Mouse (Mus musculus): ENCODE results near the gene Ilf3. TPM values are rescaled to one million over a fixed set of nuclear protein-coding genes. Genes with fewer than 3 reads are reported as not detected.

Gene Ilf3
- total RNA-seq, 2 experiments from 2014 or later, result 17.9 to 19.2 TPM

DNA sequence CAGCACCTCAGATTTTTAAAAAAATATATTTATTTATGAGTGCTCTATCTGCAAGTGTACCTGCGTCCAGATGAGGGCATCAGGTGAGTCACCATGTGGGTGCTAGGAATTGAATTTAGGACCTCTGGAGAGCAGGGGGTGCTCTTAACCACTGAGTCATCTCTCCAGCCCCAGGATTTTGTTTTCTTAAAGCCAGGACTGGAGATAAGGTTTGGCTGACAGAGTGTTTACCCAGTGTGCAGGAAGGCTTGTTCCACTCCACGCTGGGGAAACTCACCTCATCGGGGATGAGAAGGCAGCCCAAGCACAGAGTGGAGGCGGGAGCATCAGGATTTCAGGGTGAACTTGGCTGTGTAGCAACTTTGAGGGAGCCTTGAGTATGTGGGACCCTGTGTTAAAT lies 27.3 kb upstream of the Ilf3 start:
- DNase-seq, result no peak

GRCm38 (mm10) chr9:21346627-21347365 lies 20.9 kb upstream of the Ilf3 start:
- no peak for DNase-seq

DNA sequence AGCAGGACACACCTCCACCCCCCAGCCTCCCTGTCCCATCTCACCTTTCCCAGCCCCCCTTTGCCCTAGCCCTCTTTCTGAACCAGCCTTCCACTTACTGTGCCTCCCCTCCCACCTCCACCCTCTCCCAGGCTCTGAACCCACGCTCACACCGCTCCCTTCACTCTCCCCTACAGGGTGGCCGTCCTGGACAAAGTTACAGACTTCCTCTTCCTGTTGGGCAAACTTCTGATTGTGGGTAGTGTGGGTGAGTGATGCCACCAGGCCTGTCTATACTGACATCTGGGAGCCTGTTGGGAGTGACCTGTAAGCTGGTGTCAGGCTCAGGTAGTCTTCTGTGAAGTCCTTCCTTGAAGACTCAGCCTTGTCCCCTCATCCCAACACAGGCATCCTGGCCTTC lies 19.5 kb upstream of the Ilf3 start:
- no peak for DNase-seq

- no peak for DNase-seq
Measured at GRCm38 (mm10) chr9:21351178-21351577, 16.5 kb upstream of the Ilf3 start.

GRCm38 (mm10) chr9:21351702-21352377 lies 15.8 kb upstream of the Ilf3 start:
- no peak for DNase-seq

DNA sequence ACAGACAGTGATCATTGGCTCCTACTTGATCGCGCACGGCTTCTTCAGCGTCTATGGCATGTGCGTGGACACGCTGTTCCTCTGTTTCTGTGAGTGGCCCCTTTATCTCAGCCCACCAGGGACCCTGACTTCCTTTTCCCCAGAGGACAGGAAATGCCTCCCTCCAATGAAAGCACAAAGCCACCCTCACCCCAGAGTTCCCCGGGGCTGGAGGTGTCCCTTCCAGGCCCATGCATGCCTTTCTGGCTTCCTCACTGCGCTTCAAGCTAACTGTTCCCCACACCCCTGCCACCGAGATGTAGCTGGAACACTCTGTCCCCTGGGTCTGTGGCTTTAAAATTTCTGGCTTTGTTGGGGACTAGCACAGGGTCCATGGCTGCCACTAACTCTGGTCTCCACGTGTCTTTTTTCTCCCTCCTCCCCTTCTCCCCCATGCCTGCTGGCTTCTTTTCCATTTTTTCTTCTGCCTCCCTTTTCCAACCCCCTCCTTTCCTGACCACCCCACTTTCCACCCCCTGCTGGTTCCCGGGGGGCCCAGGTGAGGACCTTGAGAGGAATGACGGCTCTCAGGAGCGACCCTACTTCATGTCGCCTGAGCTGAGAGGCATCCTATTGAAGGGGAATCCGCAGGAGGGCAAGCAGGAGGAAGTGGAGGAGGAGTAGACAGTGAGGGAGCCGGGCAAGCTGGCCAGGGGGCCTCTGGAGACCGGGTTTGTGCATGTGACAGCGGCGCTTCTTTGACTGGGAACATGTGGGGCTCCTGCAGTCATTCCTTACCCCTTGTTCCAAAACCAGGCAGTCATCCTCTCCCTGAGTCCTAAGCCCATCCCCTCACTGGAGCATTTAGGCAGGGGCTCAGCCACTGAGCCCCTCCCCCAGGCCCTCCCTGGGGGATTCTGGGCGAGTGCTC lies 15.0 kb upstream of the Ilf3 start:
- DNase-seq, result no peak

- no peak for DNase-seq
Measured at GRCm38 (mm10) chr9:21353373-21353686, 14.3 kb upstream of the Ilf3 start.

DNA sequence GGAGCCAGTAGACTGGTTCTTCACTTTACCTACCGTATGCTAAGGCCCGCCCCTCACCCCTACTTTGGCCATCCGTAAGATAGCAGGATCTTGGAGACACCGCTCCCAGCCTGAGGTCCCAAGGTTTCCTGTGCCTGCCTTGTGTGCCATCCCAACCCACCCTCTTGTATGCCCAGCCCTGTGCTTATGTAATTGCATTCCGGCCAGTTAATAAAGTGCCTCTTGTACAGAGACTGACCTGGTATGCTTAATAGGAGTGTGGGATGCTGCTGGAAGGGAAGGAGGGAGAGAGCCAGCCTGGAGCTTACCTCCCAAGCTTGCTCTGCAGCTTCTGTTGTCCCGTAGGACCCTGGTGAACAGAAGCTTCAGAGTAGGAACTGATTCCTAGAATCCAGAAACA lies 12.9 kb upstream of the Ilf3 start:
- DNase-seq, result no peak

- peak; percentile 47 for DNase-seq
Measured at GRCm38 (mm10) chr9:21356981-21357718, 10.5 kb upstream of the Ilf3 start.

- DNase-seq, result peak; percentile 31
Measured at GRCm38 (mm10) chr9:21366541-21367220, 990 bp upstream of the Ilf3 start.

DNA sequence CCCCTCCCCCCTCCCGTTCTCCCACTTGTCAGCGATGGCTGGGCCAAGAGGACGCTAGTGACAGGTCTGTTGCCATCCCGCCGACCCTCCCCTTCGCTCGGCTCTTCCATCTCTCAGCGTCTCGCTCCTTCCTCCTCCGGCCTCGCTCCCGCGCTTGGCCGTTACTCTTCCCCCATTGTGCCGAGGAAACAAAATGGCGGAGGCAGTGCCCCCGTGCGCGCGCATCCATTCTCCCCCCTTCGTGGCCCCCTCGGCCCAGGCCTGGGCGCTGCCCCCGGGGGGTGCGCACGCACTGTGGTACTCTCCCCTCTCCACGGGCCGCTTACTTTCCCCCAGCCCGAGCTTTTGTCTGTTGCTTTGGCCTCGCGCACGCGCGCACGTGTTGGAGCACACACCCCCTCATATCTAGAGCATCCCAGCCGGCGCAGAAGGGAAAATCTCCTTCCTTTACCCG lies 487 bp downstream of the Ilf3 start:
- DNase-seq, result peak; percentile 73

- DNase-seq, result no peak
Measured at GRCm38 (mm10) chr9:21369080-21369479, 1.4 kb downstream of the Ilf3 start.

DNA sequence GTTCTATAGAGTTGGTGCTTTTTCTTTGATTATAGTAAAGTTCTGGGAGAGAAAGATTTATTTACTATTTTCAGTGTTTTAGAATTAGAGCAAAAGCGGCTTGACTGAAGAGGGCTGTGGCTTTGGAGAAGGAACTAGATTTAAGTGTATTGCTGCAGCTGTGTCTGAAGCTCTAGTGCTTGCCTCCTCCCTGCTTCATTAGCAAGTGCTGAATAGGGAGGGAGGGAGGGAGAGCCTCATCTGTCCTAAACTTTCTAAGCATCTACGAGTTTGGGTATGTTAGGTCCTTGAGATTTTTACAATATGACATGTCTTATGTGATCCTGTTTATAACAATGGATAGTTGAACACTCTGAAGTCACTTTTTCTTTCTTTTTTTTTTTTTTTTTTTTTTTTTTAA lies 3.2 kb downstream of the Ilf3 start:
- DNase-seq, result no peak

- no peak for DNase-seq
Measured at GRCm38 (mm10) chr9:21372508-21372907, 4.8 kb downstream of the Ilf3 start.

DNA sequence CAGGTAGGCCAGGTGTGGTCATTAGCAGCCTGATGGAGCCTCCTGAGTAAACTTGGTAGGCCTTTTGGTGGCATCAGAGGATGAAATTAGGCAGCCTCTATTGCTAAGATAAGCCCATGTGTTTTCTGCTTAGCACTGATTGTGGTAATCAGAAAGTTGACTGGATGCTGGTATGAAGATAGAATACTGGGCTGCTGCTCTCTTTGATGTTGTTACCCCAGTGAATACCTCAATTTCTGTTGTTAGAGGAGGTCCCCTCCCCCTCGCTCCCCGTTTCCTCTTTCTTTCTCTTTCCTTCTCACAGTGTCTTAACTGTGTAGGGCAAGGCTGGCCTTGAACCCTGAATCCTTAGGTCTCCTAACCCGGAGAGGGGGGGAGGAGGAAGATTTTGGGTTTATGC lies 11.5 kb downstream of the Ilf3 start:
- DNase-seq, result no peak

DNA sequence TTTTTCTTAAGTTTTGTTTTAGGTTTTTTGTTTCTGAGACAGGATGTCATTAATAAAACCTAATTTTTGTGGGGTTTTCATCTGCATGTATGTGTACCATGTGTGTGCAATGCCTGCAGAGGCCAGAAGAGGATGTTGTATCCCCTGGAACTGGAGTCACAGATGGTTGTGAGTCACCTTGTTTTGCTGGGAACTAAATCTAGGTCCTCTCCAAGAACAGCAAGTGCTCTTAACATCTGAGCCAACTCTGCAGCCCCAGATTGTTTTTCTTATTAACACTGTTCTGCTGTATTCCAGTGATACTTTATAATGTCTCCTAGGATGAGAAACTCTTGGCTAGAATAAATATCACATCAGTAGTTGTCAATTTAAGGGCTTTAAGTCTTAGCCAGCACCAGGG lies 13.2 kb downstream of the Ilf3 start:
- DNase-seq, result no peak

GRCm38 (mm10) chr9:21383966-21384365 lies 16.3 kb downstream of the Ilf3 start:
- no peak for DNase-seq

- no peak for DNase-seq
Measured at GRCm38 (mm10) chr9:21392646-21393175, 25.0 kb downstream of the Ilf3 start.

GRCm38 (mm10) chr9:21395692-21396091 lies 28.0 kb downstream of the Ilf3 start:
- no peak for DNase-seq

- no peak for DNase-seq
Measured at GRCm38 (mm10) chr9:21397170-21397569, 29.5 kb downstream of the Ilf3 start.

DNA sequence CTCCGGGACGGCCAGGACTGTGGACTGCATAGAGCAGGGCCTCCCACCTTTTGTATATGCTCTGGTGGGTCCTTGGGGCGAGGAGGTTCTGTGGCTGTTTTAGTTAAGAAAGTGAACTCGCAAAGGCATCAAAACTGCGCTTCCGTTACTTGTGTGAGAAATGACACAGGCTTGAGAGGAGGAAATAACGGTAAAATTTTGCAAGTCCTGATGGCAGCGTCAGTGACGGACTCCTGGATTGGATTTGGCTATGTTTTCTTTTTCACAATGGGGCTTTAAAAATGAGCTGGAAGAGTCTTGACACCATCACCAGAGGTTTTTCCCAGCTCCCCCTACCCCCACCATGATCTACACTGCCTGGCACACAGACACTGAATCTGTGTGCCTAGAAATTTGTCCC lies 33.4 kb downstream of the Ilf3 start:
- DNase-seq, result no peak

Data from gastrocnemius, postnatal 25 days (tissue).